Mouse (Mus musculus) bone marrow macrophage, adult 2 months (primary cell): ENCODE data around the gene Mrpl53.

Experiments used
- CTCF ChIP-seq: IDR thresholded peaks from 2 replicates; pipeline ENCODE4 v1.5.1; 2012; ENCODE audit warnings: low read depth, mild to moderate bottlenecking, low read length, moderate library complexity
- POLR2A ChIP-seq: IDR thresholded peaks from 2 replicates; pipeline ENCODE4 v1.6.1; 2012; ENCODE audit warnings: mild to moderate bottlenecking, low read depth, low read length, borderline replicate concordance

DNA sequence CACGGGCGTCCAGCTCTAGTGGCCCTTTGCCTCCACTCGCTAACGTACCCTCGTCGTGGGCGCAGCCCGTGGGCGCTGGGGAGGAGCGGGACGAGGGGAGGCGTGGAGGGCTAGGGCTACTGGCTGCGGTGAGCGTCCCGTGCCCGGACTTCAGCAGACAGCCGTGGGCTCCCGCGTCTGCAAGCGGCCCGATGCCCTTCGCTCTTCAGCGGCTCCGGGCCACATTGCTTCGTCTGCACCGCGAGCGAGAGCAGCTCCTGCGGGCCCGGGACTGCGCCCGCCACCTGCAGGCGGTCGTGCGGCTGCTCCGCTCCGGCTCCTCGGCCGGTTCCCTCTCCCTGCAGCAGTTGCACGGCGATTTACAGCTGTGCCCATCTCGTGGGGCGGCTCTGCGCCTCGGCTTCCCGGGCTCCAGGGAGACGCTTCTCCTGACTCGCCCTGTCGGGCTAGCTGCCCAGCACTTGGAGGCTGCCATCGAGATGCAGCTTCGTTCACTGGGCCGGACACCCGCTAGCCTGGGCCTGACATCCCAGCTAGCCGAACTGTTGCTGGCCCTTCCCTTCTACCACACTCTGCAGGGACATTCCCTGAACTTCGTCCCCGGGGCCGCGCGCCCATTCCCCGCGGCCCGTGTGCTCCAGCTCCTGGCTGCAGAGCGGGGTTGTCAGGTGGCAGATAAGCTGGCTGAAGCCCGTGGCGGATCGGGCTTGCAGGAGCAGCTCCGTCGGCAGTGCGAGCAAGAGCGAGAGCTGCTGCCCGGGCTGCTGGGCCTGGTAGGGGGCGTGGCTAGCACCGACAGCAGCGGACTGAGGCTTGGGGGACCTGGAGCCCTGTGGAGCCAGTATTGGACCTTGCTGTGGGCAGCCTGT is 6.9 kb upstream of the Mrpl53 start:
- TF ChIP-seq POLR2A (no peak), CTCF (no peak)
